Mouse (Mus musculus): ENCODE measurements around the gene Pkn2.

The Pkn2 gene

GRCm38 (mm10) chr3:142743973-142744898, 137.6 kb downstream of the Pkn2 start:
- in situ Hi-C loops (cut with MboI) = no loop called here

All from mature B cell (primary cell).